Mouse (Mus musculus): ENCODE data around the gene Cntfr.

The Cntfr gene

DNA sequence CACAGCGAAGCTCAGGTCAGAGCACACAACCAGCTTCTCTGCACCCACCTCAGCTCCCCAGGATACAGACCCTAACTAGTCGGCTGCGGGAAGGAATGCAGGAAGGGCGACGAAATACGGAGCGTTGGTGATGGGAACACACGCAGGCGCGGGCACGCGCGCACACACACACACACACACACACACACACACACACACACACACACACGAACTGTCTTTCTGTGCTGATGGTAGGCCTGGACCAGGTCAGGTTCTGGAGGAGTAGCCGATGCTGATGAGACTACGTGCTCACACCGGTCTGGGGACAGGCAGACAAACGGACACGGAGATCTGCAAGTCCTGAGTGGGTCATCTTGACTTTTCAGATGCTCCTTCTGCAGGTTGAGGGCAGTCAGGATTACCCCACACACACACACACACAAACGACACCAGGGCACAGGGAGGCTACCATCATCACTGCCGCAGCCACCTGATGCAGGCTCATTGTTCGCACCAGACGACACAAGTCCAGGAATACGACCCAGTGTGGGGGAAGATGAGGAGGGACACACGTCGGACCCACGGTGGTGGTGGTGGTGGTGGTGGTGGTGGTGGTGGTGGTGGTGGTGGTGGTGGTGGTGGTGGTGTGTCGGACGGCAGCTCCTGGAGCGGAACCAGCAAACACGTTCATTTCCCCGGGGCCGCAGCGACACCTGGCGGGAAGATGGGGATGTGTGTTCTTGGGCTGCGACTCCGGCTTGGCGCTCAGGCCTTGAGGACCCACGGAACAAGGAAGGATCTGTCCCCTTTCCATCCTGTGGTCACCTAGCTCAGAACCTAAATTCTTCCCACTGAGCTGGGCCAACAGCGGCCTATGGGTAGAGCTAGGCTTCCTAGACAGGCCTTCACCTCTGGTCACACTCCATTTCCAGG lies at the start of gene Cntfr:
Cntfr (minus strand) TSS at position 160 of the 912 bp plus-strand sequence.
- DNase-seq (ENCODE audit: low spot score in 2 of 2): peak; percentile 44 to 53

DNA sequence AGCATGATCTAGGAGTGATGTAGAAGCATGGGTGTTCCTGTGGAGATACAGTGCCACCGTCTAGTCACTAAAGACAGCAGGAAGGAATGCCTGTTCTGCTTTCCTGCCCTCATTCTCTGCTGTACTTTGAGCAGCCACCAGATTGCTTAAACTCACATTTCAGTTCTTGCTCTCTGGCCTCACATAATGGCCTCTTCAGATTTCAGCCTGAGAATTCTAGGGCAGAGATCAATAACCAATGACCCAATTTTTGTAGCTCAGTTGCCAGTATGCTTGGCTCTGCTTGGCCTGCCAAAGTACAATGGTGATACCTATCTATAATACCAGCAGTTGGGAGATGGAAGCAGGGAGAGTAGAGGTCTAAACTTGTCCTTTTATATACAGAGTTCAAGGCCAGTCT lies 48.1 kb upstream of the Cntfr start:
- no peak for DNase-seq (ENCODE audit: low spot score in 2 of 2)

DNA sequence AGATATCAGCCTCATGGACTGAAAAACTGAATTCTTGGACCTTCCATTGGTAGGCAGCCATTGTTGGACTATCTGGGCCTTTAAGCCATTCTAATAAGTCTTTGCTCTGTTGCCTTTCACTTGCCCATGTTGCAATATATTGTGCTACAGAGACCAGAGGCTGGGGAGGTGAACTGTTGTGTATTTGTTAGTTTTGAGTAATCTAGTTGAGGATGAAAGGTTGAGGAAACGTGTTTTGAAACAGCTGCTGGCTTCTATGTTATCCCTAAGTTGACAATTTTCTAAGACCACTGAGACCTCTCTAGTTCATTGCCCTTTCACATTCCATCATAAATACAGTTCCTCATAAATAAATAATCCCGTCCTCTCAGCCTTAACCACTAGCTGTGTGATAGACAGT lies 47.2 kb upstream of the Cntfr start:
- DNase-seq (ENCODE audit: low spot score in 2 of 2): no peak

- peak; percentile 95 to 96 for DNase-seq (ENCODE audit: low spot score in 2 of 2)
Measured at GRCm38 (mm10) chr4:41741158-41741560, 44.3 kb upstream of the Cntfr start.

GRCm38 (mm10) chr4:41740380-41741157 lies 43.7 kb upstream of the Cntfr start:
- DNase-seq (ENCODE audit: low spot score in 2 of 2): peak; percentile 41 to 64

DNA sequence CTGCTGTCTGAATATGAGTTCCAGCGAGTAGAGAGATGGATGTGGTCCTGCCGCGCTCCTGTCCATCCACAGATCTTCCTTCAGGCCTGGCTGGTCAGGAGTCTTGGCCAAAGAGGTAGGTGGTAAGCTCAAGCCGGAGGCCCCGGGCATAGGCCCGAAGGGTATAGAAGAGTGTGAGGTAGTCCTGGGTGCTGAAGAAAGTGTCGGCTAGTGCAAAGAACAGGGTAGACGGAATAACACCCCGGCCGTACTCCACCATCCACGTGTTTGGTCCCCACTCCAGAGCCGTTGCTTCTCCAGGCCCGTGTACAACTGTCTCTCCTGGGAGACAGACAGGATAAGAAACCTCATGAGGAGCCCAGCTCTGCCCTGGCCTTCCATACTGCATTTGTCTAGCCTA lies 42.4 kb upstream of the Cntfr start:
- DNase-seq (ENCODE audit: low spot score in 2 of 2): no peak

DNA sequence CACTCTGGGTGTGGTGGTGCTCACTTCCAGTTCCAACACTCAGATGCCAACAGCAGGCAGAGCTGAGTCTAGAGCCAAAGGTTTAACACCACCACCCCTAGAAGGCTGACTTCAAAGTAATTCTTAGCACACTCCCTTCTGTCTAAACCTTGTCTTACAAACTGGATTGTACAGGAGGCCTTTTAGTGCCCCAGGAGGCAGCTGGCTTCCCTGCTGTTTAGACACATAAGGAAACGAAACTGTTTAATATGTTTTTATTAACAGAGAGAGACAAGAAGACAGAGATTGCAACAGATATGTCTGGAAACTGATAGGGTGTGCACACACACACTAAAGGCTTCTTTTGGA lies 41.3 kb upstream of the Cntfr start:
- DNase-seq (ENCODE audit: low spot score in 2 of 2): no peak

- DNase-seq (ENCODE audit: low spot score in 2 of 2): peak; percentile 72 to 75
Measured at GRCm38 (mm10) chr4:41737602-41738255, 40.8 kb upstream of the Cntfr start.

DNA sequence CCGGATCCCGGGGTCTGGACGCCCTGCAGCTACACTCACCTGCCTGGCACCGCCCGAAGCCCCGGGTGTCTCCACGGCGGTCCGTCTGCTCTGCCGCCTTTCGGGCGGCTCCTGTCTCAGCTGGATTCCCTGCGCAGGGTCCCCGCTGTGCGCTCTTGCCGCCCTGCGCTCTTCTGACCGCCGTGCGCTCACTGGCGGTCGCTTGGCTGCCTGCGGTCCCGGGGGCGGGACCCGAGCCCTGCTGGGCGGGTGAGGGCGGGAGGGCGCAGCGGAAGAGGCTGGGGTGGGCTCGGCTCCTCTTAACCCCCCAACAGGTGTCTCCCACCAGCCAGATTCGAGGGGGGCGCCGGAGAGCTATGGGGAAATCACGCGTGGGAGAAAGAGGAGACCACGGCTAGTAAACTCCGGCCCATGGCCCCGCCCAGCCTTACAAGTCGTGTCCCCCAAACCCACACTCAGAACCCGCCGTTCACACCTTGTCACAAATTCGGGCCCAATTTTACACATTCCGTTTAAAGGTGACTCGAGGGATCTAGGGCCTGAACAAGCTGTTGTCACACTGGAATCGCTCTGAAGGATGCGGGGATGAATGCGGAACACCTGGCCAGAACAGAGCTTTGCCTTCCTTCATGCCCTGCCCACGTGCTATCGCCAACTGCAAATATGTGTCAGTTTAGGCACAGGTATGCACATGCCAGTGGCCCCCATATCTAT lies 34.3 kb upstream of the Cntfr start, which contains the start of gene Arid3c:
Arid3c (minus strand) TSS at position 91 of the 714 bp plus-strand sequence.
- no peak for DNase-seq (ENCODE audit: low spot score in 2 of 2)

DNA sequence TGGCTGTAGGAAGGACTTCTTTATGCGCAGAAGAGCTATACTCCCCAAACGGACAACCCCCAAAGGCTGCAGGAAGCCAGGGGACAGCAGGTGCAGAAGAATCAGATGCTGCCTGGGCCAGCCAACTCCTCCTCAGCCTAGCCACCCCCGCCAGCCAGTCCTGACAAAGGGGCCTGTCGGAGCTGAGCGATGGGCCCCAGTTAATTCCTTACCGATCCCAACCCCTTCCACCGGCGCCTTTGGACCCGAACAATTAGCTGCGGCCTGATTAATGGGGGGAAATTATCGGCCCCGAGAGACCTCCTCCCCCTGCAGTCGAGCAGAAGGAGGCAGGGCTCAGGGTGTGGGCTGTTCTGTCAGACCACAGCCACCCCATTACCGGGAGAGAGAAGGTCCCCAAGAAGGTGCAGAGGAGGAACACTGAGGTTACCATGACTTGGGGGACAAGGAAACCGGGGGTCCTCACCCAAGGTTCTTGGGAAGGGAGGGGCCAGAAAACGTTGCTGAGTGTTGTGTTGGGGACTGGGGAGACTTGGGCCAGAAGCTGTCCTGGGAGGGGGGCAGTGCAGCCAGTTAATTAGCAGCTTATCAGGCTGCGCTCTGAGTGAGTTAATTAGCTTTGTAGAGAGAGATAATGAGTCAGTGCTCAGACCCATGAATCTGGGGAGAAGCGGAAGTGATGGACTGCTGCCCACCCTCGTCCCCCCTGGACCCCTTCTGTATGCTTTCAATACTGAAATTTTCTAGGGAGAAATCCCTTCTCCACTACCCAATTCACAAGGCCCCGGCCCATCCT lies 30.1 kb upstream of the Cntfr start:
- DNase-seq (ENCODE audit: low spot score in 2 of 2): no peak

GRCm38 (mm10) chr4:41722918-41723351 lies 26.0 kb upstream of the Cntfr start, which contains the start of gene Dctn3:
TSS of gene Dctn3 (minus strand) at chr4:41723170.
- DNase-seq (ENCODE audit: low spot score in 2 of 2): peak; percentile 88 to 91

- no peak for DNase-seq (ENCODE audit: low spot score in 2 of 2)
Measured at GRCm38 (mm10) chr4:41716834-41717233, 19.9 kb upstream of the Cntfr start.

DNA sequence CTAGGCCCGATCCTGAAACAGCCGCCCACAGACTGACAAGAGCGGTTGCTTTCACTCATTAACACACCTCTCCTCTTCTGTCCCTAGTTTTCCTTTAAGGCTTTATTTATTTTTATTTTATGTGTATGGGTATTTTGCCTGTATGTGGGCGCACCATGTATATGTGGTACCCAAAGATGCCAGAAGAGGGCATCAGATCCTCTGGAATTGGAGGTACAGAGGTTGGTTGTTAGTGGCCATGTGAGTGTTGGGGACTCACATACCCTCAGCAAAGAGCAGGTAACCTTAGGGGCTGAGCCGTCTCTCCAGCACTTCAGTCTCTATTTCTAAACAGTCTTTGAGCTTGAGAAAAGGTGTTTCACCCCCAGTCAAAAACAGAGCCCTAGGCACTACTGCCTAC lies 18.7 kb upstream of the Cntfr start:
- no peak for DNase-seq (ENCODE audit: low spot score in 2 of 2)

DNA sequence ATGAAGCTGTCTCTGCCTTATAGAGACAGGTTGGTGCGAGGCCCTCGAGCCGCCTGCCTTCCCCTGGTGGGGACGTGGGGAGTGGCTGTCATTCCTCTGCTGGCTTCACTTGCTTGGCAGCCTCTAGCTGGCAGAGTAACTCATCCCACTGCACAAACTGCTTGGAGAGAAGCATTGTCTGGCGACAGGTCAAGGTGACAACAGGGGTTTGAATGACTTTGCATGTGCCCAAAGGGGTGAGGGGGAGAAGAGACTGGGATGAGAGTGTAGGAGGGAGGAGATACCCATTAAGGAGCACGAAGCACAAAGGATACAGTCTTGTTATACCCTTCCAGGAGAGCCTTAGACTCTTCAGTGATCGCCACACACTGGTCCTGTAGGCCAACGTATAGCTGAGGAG lies 18.2 kb upstream of the Cntfr start:
- DNase-seq (ENCODE audit: low spot score in 2 of 2): no peak

- DNase-seq (ENCODE audit: low spot score in 2 of 2): peak; percentile 60 to 71
Measured at GRCm38 (mm10) chr4:41714276-41714675, 17.4 kb upstream of the Cntfr start.

DNA sequence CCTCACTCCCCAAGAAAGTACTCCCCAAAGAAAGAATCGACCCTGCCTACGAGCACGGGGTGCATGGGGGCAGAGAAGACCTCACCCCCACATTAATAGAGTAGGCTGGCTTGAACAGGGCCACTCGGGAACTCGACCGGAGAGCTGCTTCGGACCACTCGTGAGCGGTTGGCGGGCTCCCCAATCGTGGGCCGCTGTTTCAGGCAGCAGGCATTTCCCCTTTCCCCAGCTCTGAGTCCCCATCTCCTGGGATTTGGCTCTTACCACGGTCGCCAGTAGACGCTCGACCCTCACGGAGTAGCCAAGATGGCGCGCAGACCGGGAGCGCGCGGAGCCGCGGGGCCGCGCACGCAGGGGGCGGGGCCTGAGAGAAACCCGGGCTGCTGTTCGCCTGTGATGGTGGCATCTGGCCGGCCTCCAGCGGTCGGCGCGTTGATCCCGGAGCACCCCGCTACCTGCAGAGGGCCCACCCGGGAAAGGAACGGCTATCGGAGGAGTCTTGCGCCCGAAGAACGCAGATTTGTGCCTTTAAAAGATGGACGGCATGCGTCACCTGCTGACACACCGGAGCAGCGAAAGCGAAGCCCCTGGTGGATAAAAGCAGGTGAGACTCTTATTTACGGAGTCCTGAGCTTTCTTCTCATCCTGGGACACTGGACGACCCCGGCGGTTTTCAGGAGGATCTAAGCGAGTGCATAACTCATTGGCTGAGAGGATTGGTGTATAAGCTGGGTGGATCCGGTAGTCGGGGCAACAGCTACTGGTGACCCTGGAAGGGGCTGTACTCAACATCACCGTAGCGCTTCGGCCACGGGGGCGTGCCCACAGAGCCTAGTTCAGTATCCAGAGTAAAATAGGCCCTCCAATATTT lies 16.5 kb upstream of the Cntfr start, which contains the start of gene Rpp25l:
Rpp25l (minus strand) TSS at position 338 of the 871 bp plus-strand sequence.
- DNase-seq (ENCODE audit: low spot score in 2 of 2): peak; percentile 77 to 81

- no peak for DNase-seq (ENCODE audit: low spot score in 2 of 2)
Measured at GRCm38 (mm10) chr4:41712421-41713196, 15.7 kb upstream of the Cntfr start.

GRCm38 (mm10) chr4:41711705-41712375 lies 15.0 kb upstream of the Cntfr start:
- no peak for DNase-seq (ENCODE audit: low spot score in 2 of 2)
